ENCODE assay signal across 9 mouse cellular contexts in the genomic region with DNA sequence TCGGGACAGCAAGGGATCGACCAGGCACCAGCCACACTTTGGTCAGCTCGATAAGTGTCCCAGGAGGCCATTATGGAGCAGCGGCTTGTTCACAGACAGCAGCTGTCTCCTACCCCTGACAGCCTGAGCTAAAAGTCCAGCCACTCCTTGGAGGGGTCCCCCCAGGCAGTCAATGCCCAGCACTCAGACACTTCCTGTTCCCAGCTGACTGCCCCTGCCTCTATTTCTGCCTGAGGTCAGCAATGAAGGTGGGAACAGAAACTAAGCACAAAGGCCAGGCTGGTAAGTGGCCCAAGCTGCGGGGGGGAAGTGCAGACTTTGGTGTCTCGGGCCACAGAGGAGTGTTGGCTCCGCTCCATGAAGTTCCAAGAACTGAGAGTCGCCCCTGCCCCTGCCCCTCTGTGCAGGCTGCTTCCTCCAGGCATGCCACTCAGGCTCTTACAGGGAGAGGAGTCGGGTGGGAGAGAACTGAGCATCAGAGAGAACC.
DNase-seq lines count a peak whose midpoint lies in the region; ATAC-seq lines count a peak whose summit lies in the region.
"Had no signal": no experiment of that assay in that cellular context is flagged by ENCODE, and none has a peak within 500 bp of the region (broad histone marks: within the 10 kb centered on the region; RNA-seq: fewer than 3 reads in every experiment).

No protein-coding gene starts in this region.

- WGBS in embryonic facial prominence, embryonic 10.5 days = 37% methylated on average over 9 of the region's 9 CpGs
- WGBS in hindbrain, embryonic 13.5 days = 20% methylated on average over 9 of the region's 9 CpGs

- peaks cover 46% of the 10 kb centered on the region for H3K4me1 ChIP-seq in embryonic facial prominence, embryonic 10.5 days
- H3K4me1 ChIP-seq in hindbrain, embryonic 13.5 days (replicated peaks) = peaks cover 37% of the 10 kb centered on the region

- 0 out of 2 replicates have a peak, but pooled peaks cover 3% of the 10 kb centered on the region for H3K9me3 ChIP-seq in embryonic facial prominence, embryonic 10.5 days
- no peaks in the 10 kb centered on the region for H3K9me3 ChIP-seq in hindbrain, embryonic 13.5 days

- peak; percentile 44; the same call in 1 of the 2 replicates for ATAC-seq in hindbrain, embryonic 13.5 days (ENCODE audit: low FRiP score)

- no peak overlapping the region; the same call in 1 of the 2 replicates for H3K9ac ChIP-seq in hindbrain, embryonic 13.5 days

- H3K27ac ChIP-seq in embryonic facial prominence, embryonic 10.5 days (replicated peaks) = peak overlapping the region; percentile 51
- H3K27ac ChIP-seq in hindbrain, embryonic 13.5 days = peak overlapping the region; percentile 81

- intact Hi-C loops in left cerebral cortex, postnatal 14 days (cut with DNase I) = loop anchor here (5.0 kb wide), 1 partner anchor 89 kb away; the partner anchor contains the start of gene Prex1
- intact Hi-C loops in left cerebral cortex, postnatal 36 days (cut with DNase I) = no loop called here

- peaks cover 49% of the 10 kb centered on the region for H3K36me3 ChIP-seq in embryonic facial prominence, embryonic 10.5 days (replicated peaks)
- H3K36me3 ChIP-seq in hindbrain, embryonic 13.5 days = peaks cover 20% of the 10 kb centered on the region
- H3K36me3 ChIP-seq: G1E had no signal

- no peaks in the 10 kb centered on the region for H3K27me3 ChIP-seq in embryonic facial prominence, embryonic 10.5 days (replicated peaks; ENCODE audit: low read depth, poor library complexity, severe bottlenecking)
- no peaks in the 10 kb centered on the region for H3K27me3 ChIP-seq in hindbrain, embryonic 13.5 days

- peak; percentile 65 to 67 for DNase-seq in left cerebral cortex, postnatal 14 days (ENCODE audit: low spot score in 2 of 2)
- no peak for DNase-seq in left cerebral cortex, adult 11 months (ENCODE audit: low spot score)
- DNase-seq in embryonic facial prominence, embryonic 10.5 days (ENCODE audit: low spot score) = peak; percentile 29
- DNase-seq in lung, postnatal 14 days = peak; percentile 35
- DNase-seq in adrenal gland, postnatal 14 days = no peak
- no peak for DNase-seq in ovary, adult 18-20 months (ENCODE audit: low spot score)
- no peak for DNase-seq in left cerebral cortex, postnatal 36 days (ENCODE audit: low spot score in 2 of 2)

- H3K4me3 ChIP-seq in embryonic facial prominence, embryonic 10.5 days = no peak overlapping the region
- no peak overlapping the region for H3K4me3 ChIP-seq in hindbrain, embryonic 13.5 days

- no peak overlapping the region for H3K4me2 ChIP-seq in hindbrain, embryonic 13.5 days

Comparison
In these comparisons a context has a peak if more than half of its experiments do, and no peak if none do; other contexts are left out.
1. DNase-seq: peak in left cerebral cortex, postnatal 14 days (2 of 2), embryonic facial prominence, embryonic 10.5 days (single experiment) and lung, postnatal 14 days (single experiment); none in left cerebral cortex, adult 11 months (single experiment), adrenal gland, postnatal 14 days (single experiment), ovary, adult 18-20 months (single experiment) and left cerebral cortex, postnatal 36 days (0 of 2).